Mouse (Mus musculus) heart, embryonic 10.5 days (tissue): ENCODE measurements around the gene Gm45808. TPM values are rescaled to one million over a fixed set of nuclear protein-coding genes. Genes with fewer than 3 reads are reported as not detected.
A peak's percentile ranks its signal among the peaks of the same experiment; 100 is the strongest.
"Not testable (repeated sequence)": the region's sequence is repeated elsewhere in the genome, so short reads cannot be mapped to it uniquely, and the experiment has no call there.

Experiments used
- DNase-seq: peaks from one replicate; pipeline ENCODE4 v3.0.0-alpha.2; 2017; ENCODE audit warnings: low spot score
- H3K27ac ChIP-seq: fragments of 300-500 bp; sonication (generic); 2 replicates; pipeline ENCODE4 v1.5.1; 2016; ENCODE audit warnings: mild to moderate bottlenecking
- H3K27me3 ChIP-seq: fragments of 300-500 bp; sonication (generic); 2 replicates; pipeline ENCODE4 v1.6.1; 2016; ENCODE audit warnings: mild to moderate bottlenecking; ENCODE audit not compliant: poor library complexity, insufficient read depth, severe bottlenecking
- H3K36me3 ChIP-seq: fragments of 300-500 bp; sonication (generic); 2 replicates; pipeline ENCODE4 v1.6.1; 2016; ENCODE audit warnings: mild to moderate bottlenecking, moderate library complexity
- H3K4me1 ChIP-seq: fragments of 300-500 bp; sonication (generic); 2 replicates; pipeline ENCODE4 v1.6.1; 2016; ENCODE audit warnings: mild to moderate bottlenecking
- H3K4me3 ChIP-seq: fragments of 300-500 bp; sonication (generic); 2 replicates; pipeline ENCODE4 v1.5.1; 2016; ENCODE audit warnings: mild to moderate bottlenecking, moderate library complexity
- H3K9me3 ChIP-seq: fragments of 300-500 bp; sonication (generic); 2 replicates; pipeline ENCODE4 v1.6.1; 2016; ENCODE audit warnings: mild to moderate bottlenecking, moderate library complexity
- WGBS: fragments of 180-500 bp; shearing (Covaris S2); methylation state at CpG from one replicate; pipeline ENCODE4 v1.1.7; 2016; 5-methylcytosine and 5-hydroxymethylcytosine counted together
- polyA plus RNA-seq: library from polyadenylated mRNA; unstranded; fragments of >200 nt; fragmentation: Nextera tagmentation; extraction: Ambion mirVana; gene quantifications from 2 replicates; pipeline ENCODE4 v1.2.1, GENCODE M21; 2016

Gene Gm45808
- polyA plus RNA-seq, 1 experiment from 2014 or later = not detected

GRCm38 (mm10) chr7:45494548-45494947 lies 7.9 kb upstream of the Gm45808 start:
- DNase-seq = no peak
- H3K4me1 ChIP-seq = peaks cover 25% of the 10 kb centered on the region
- no peak overlapping the region for H3K27ac ChIP-seq
- no peaks in the 10 kb centered on the region for H3K27me3 ChIP-seq
- WGBS = 82% methylated on average over 9 of the region's 9 CpGs
- H3K4me3 ChIP-seq = no peak overlapping the region
- H3K36me3 ChIP-seq = peaks cover 80% of the 10 kb centered on the region
- H3K9me3 ChIP-seq = no peaks in the 10 kb centered on the region

- H3K9me3 ChIP-seq = no peaks in the 10 kb centered on the region
- no peaks in the 10 kb centered on the region for H3K27me3 ChIP-seq
- peaks cover 64% of the 10 kb centered on the region for H3K36me3 ChIP-seq
- no peak for DNase-seq
- H3K27ac ChIP-seq = no peak overlapping the region
- no peak overlapping the region for H3K4me3 ChIP-seq
- WGBS = 91% methylated on average over 5 of the region's 5 CpGs
- H3K4me1 ChIP-seq = peaks cover 39% of the 10 kb centered on the region
Measured at GRCm38 (mm10) chr7:45492951-45493350, 6.3 kb upstream of the Gm45808 start.

DNA sequence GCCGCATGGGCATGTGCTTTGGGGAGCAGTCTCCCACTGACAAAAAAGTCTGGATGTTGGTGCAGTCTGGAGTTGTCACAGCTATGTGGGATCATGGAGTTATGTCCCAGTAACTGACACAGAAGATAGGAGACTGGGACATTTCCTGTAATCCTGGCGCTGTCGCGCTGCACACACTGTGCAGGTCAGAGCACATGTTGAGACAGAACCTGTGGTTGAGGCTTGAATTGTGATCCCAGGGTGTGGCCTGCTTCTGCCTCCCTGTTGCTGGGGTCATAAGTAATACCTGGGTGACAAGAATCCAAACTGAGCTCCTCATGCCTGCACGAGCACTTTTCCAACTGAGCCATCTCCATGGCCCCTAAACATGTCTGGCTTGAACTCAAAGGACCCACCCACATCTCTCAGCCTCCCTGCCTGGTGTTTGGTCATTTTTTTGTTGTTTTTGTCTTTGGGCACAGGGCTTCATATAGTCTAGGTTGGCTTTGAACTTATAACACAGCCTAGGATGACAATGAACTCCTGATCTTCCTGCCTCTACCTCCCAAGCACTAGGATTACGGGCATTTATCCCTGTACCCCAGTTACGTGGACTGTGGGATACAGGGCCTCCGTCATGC lies 5.7 kb upstream of the Gm45808 start:
- H3K36me3 ChIP-seq = peaks cover 58% of the 10 kb centered on the region
- no peak overlapping the region for H3K27ac ChIP-seq

DNA sequence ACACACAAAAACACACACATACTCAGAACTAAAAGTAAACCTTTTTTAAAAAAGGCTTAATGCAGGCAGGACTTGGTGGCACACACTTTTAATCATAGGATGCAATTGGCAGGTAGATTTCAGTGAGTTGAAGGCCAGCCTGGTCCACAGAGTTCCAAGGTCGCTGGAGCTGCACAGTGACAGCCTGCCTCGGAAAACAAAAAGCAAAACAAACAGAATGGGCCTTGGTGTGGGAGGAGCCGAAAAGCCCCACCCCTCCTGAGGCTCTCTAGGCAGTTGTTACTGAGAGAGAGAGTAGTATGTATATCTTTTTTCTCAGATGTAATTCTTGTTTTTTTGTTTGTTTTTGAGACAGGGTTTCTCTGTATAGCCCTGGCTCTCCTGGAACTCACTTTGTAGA lies 4.7 kb upstream of the Gm45808 start:
- H3K27ac ChIP-seq = peak overlapping the region; percentile 64
- DNase-seq = no peak
- peaks cover 45% of the 10 kb centered on the region for H3K4me1 ChIP-seq
- peaks cover 47% of the 10 kb centered on the region for H3K36me3 ChIP-seq
- WGBS = 19% methylated on average over 3 of the region's 3 CpGs
- no peaks in the 10 kb centered on the region for H3K9me3 ChIP-seq
- H3K27me3 ChIP-seq = no peaks in the 10 kb centered on the region
- H3K4me3 ChIP-seq = peak overlapping the region; percentile 8; the same call in 1 of the 2 replicates

More for the DNA sequence above, 5.7 kb upstream of the Gm45808 start:
- Histone ChIP-seq H3K27me3 (no peaks in the 10 kb centered on the region), H3K9me3 (no peaks in the 10 kb centered on the region), H3K4me3 (no peak overlapping the region), H3K4me1 (peaks cover 41% of the 10 kb centered on the region)
- DNase-seq = no peak
- WGBS = 94% methylated on average over 8 of the region's 8 CpGs

GRCm38 (mm10) chr7:45490822-45491221 lies 4.2 kb upstream of the Gm45808 start:
- Histone ChIP-seq H3K27me3 (no peaks in the 10 kb centered on the region), H3K4me1 (peaks cover 41% of the 10 kb centered on the region), H3K9me3 (no peaks in the 10 kb centered on the region), H3K36me3 (peaks cover 43% of the 10 kb centered on the region), H3K4me3 (peak overlapping the region; percentile 8; the same call in 1 of the 2 replicates), H3K27ac (peak overlapping the region; percentile 64; the same call in 1 of the 2 replicates)
- WGBS = 39% methylated on average over 9 of the region's 9 CpGs
- no peak for DNase-seq

- peaks cover 30% of the 10 kb centered on the region for H3K36me3 ChIP-seq
- 50% methylated on average over 7 of the region's 7 CpGs for WGBS
- peaks cover 40% of the 10 kb centered on the region for H3K4me1 ChIP-seq
- H3K27me3 ChIP-seq = no peaks in the 10 kb centered on the region
- peak overlapping the region; percentile 44; the same call in 1 of the 2 replicates for H3K27ac ChIP-seq
- DNase-seq = no peak
- no peak overlapping the region for H3K4me3 ChIP-seq
- H3K9me3 ChIP-seq = no peaks in the 10 kb centered on the region
Measured at GRCm38 (mm10) chr7:45489578-45489977, 3.0 kb upstream of the Gm45808 start.

DNA sequence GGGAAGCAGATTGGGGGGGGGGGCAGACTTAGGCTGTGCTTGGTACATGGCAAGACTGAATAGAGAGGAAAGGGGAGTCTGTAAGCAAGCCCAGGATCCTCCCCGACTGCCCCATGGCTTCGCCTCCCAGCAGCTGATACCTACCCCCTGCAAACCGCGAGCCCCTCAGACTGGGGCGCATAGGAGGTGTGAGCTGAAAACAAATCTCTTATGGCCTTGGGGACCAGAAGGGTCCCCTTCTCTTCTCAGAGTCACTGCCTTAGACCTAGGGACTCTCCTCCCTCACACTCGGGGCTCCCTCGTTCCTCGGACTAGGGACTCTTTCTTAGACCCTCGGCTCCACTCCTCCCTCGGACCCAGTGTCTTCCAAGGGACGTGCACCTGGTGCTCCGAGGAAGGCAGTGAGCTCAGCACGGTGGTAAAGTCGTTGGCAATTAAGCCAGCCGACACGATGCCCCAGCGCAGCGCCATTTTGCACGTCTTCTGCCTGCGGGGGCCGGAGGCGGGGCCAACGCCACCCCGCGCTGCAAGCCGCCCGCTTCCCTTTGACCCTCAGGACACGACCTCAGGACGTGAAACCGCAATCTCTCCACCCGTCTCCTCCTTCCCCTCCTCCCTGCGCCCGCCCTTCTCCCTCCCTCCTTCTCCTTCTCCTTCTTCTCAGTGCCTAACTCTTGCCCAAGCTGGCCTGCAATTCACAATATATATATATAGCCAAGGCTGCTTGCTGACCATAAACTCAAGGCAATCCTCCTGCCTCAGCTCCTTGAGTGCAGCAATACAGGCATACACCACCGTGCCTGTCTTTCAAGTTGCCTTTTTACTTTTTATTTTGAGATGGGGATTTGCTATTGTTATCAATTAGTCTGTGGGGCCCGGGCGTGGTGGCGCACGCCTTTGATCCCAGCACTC lies 1.9 kb upstream of the Gm45808 start, which contains the start of gene Dhdh:
TSS of gene Dhdh (minus strand) at position 513 of the 912 bp plus-strand sequence.
- Histone ChIP-seq H3K27me3 (no peaks in the 10 kb centered on the region), H3K4me1 (peaks cover 40% of the 10 kb centered on the region), H3K9me3 (no peaks in the 10 kb centered on the region), H3K4me3 (peak within 1 kb of the TSS; percentile 70), H3K36me3 (peaks cover 20% of the 10 kb centered on the region), H3K27ac (peak within 1 kb of the TSS; percentile 92)
- WGBS = 5% methylated on average over 38 of the region's 38 CpGs
- DNase-seq = peak; percentile 87

DNA sequence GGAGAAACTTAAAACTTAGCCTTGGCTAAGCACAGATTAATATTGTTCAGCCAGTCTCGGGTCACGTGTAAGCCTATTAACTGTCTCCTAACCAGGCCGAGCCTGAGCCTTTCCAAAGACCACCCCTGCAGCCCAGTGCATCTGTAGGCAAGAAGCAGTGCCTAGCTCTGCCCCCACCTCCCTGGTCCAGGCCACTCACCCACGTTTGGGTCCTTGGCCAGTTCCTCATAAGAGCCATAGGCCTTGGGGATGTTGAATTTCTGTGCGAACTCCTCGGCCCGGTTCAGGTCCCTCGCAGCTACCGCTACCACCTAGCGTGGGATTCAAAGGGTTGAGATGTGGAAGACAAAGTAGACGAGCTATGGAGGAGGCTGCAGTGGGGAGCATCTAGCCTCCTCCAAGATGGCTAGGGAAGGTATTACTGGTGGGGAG lies 1.3 kb upstream of the Gm45808 start:
- peak overlapping the region; percentile 70 for H3K4me3 ChIP-seq
- peak overlapping the region; percentile 92 for H3K27ac ChIP-seq
- H3K4me1 ChIP-seq = peaks cover 40% of the 10 kb centered on the region
- H3K36me3 ChIP-seq = peaks cover 13% of the 10 kb centered on the region
- no peaks in the 10 kb centered on the region for H3K27me3 ChIP-seq
- 30% methylated on average over 11 of the region's 11 CpGs for WGBS
- DNase-seq = no peak
- H3K9me3 ChIP-seq = no peaks in the 10 kb centered on the region

- no peak overlapping the region for H3K27ac ChIP-seq
- WGBS = 47% methylated on average over 7 of the region's 7 CpGs
- no peaks in the 10 kb centered on the region for H3K36me3 ChIP-seq
- no peaks in the 10 kb centered on the region for H3K9me3 ChIP-seq
- peaks cover 37% of the 10 kb centered on the region for H3K4me1 ChIP-seq
- H3K4me3 ChIP-seq = no peak overlapping the region
- no peak for DNase-seq
- no peaks in the 10 kb centered on the region for H3K27me3 ChIP-seq
Measured at GRCm38 (mm10) chr7:45486158-45486557, 453 bp downstream of the Gm45808 start.

GRCm38 (mm10) chr7:45484985-45485384 lies 1.6 kb downstream of the Gm45808 start:
- H3K4me1 ChIP-seq = peaks cover 26% of the 10 kb centered on the region
- not testable (repeated sequence) for DNase-seq, H3K27me3 ChIP-seq, H3K9me3 ChIP-seq, H3K4me3 ChIP-seq, H3K36me3 ChIP-seq, H3K27ac ChIP-seq
- WGBS = 94% methylated on average over 5 of the region's 5 CpGs

DNA sequence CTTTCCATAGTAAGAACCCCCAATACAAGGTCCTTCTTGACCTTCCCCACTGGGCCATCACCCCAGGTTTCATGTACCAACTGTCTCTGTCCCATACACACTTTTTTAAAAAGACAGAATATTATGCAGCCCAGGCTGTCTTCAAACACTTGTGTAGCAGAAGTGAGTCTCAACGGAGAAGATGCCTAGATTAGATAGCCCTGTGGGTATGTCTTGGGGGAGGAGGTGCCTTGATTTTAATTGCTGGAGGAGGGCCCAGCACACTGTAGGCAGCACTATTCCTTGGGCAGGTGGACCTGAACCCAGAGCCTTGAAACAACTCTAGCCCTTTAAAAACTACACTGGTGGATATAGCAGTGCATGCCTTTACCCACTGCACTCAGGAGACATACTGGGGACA lies 4.4 kb downstream of the Gm45808 start:
- Histone ChIP-seq H3K27ac (no peak overlapping the region), H3K27me3 (no peaks in the 10 kb centered on the region), H3K36me3 (peaks cover 9% of the 10 kb centered on the region), H3K4me3 (no peak overlapping the region), H3K9me3 (no peaks in the 10 kb centered on the region), H3K4me1 (peaks cover 4% of the 10 kb centered on the region; the same call in 1 of the 2 replicates)
- 52% methylated on average over 1 of the region's 1 CpGs for WGBS
- DNase-seq = no peak

DNA sequence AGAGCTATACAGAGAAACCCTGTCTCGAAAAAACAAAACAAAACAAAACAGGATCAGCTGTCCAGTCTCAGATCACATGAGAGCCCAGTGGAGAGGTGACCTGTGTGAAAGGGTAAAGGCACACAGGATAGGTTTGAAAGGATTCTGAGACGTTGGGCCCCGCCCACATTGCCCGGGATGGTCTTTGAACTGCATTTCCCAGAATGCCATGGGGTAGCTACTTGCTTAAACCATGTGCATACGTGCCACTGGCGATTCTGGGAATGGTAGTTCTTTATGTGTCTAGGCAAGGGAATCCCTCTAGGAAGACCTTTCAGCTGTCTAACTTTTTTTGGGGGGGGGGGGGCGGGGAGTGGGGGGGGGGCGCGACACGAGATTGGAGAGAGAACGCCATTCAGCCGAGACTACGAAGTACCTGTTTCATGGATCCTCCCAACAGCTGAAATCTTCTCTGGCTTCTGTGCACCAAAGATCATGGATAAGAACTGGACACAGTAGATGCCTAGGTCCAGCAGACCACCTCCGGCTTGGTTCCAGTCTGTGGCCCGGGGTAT lies 5.2 kb downstream of the Gm45808 start, which contains the start of gene Tulp2:
TSS of gene Tulp2 (plus strand) at position 504 of the 554 bp plus-strand sequence.
- H3K27ac ChIP-seq = no peak within 1 kb of the TSS
- H3K27me3 ChIP-seq = no peaks in the 10 kb centered on the region
- WGBS = 44% methylated on average over 15 of the region's 15 CpGs
- H3K4me1 ChIP-seq = peaks cover under 1% of the 10 kb centered on the region; the same call in 1 of the 2 replicates
- H3K4me3 ChIP-seq = no peak within 1 kb of the TSS
- peak; percentile 83 for DNase-seq
- H3K9me3 ChIP-seq = no peaks in the 10 kb centered on the region
- H3K36me3 ChIP-seq = peaks cover 9% of the 10 kb centered on the region

DNA sequence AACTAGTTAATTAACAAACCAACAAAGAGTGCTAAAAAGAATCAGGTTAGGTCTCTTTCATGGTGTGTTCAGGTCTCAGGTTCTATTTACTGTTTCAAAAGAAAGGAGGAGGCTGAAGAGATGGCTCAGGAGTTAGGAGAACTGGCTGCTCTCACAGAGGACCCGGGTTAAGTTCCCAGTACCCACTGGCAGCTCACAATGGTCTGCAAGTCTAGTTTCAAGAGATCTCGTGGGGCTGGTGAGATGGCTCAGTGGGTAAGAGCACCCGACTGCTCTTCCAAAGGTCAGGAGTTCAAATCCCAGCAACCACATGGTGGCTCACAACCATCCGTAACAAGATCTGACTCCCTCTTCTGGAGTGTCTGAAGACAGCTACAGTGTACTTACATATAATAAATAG lies 6.3 kb downstream of the Gm45808 start:
- not testable (repeated sequence) for DNase-seq, H3K4me1 ChIP-seq, H3K27ac ChIP-seq, H3K9me3 ChIP-seq, H3K4me3 ChIP-seq, H3K27me3 ChIP-seq, H3K36me3 ChIP-seq
- WGBS = 81% methylated on average over 3 of the region's 4 CpGs
